Mouse (Mus musculus) CD4-positive, CD25-positive, alpha-beta regulatory T cell, adult 4 months (primary cell): ENCODE results near the gene Arv1. TPM values are rescaled to one million over a fixed set of nuclear protein-coding genes. Genes with fewer than 3 reads are reported as not detected.

Experiments
- polyA plus RNA-seq, 2 experiments: library from polyadenylated mRNA; unstranded; fragments of 100-300 nt; shearing (Covaris generic); gene quantifications; one replicate each; pipeline ENCODE4 v1.2.1; 2017

Gene Arv1
- polyA plus RNA-seq, 2 experiments from 2014 or later, result 13.1 to 18.7 TPM

Other genes with a start within 250 kb of the Arv1 start
- gene Cog2, start 201.4 kb upstream of the Arv1 start, polyA plus RNA-seq, result 10 to 100 TPM; 49.6 to 62.7 TPM
- not detected for gene Agt, start 152.4 kb upstream of the Arv1 start, polyA plus RNA-seq
- gene Capn9, start 146.0 kb upstream of the Arv1 start, polyA plus RNA-seq, result not detected
- gene 2310022B05Rik, start 58.8 kb upstream of the Arv1 start, polyA plus RNA-seq, result under 1 TPM; 0.70 to 0.94 TPM
- gene Ttc13, start 156 bp upstream of the Arv1 start, polyA plus RNA-seq, result 10 to 100 TPM; 32.1 to 32.6 TPM
- gene Fam89a, start 29.7 kb downstream of the Arv1 start, polyA plus RNA-seq, result under 1 TPM; 0.73 to 0.80 TPM
- gene Trim67, start 71.0 kb downstream of the Arv1 start, polyA plus RNA-seq, result not detected
- gene Gnpat, start 140.9 kb downstream of the Arv1 start, polyA plus RNA-seq, result 10 to 100 TPM; 43.0 to 54.7 TPM
- gene 2810004N23Rik, start 141.0 kb downstream of the Arv1 start, polyA plus RNA-seq, result 10 to 100 TPM; 30.0 to 43.0 TPM
- gene Exoc8, start 175.6 kb downstream of the Arv1 start, polyA plus RNA-seq, result 1 to 10 TPM; 8.2 to 8.3 TPM
- 1 to 10 TPM; 7.6 to 9.3 TPM for gene Sprtn, start 175.7 kb downstream of the Arv1 start, polyA plus RNA-seq
- gene Egln1, start 227.2 kb downstream of the Arv1 start, polyA plus RNA-seq, result 10 to 100 TPM; 11.0 to 13.7 TPM